Mouse (Mus musculus): Measurements from ENCODE around the gene Hlcs.

DNA sequence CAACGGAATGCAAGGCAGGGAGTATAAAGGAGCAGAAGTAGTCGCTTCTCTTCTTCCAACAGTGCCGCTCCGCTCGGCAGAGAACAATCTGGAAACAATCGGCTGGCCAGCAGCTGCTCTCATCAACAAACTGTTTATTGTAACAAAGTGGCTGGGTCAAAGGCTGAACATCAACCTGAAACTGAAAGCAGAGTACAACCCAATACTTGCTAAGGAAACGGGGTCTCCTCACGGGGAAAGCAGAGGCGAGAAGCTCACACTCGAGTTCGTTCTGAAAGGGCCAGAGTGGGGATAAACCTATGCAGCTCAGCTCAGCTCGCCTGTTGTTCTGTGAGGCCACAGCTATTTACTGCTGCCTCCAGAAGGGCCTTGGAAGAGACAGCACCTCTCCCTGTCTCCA, 63.2 kb downstream of the Hlcs start:
- TF ChIP-seq CTCF (IDR thresholded peaks at IDR 0.05; ENCODE audit: low read depth, low read length), result no peak
- TF ChIP-seq POLR2A (IDR thresholded peaks at IDR 0.05; ENCODE audit: insufficient read depth, low read length), result no peak
- no peak for TF ChIP-seq EP300 (IDR thresholded peaks at IDR 0.05; ENCODE audit: insufficient read depth, low read depth, low read length)

Data from ES-Bruce4 (cell line).